Mouse (Mus musculus) left cerebral cortex, postnatal 25 days (tissue): ENCODE measurements around the gene Eef1g. TPM values are rescaled to one million over a fixed set of nuclear protein-coding genes. Genes with fewer than 3 reads are reported as not detected.

Experiments
- DNase-seq, 2 experiments: peaks; one replicate each; pipeline ENCODE4 v3.0.0; 2022; ENCODE audit warnings: low spot score in 2 of 2, mixed read lengths in 1 of 2
- intact Hi-C: fragments of 180-260 bp; cut with DNase I; formaldehyde crosslinking; loops from one replicate; pipeline ENCODE4 v1.15.1; 2025
- total RNA-seq, 2 experiments: library from RNA; stranded (reverse); gene quantifications; 2 replicates each; pipeline ENCODE4 v1.2.3; 2021

Gene Eef1g
- total RNA-seq, 2 experiments from 2014 or later: 203 to 212 TPM

DNA sequence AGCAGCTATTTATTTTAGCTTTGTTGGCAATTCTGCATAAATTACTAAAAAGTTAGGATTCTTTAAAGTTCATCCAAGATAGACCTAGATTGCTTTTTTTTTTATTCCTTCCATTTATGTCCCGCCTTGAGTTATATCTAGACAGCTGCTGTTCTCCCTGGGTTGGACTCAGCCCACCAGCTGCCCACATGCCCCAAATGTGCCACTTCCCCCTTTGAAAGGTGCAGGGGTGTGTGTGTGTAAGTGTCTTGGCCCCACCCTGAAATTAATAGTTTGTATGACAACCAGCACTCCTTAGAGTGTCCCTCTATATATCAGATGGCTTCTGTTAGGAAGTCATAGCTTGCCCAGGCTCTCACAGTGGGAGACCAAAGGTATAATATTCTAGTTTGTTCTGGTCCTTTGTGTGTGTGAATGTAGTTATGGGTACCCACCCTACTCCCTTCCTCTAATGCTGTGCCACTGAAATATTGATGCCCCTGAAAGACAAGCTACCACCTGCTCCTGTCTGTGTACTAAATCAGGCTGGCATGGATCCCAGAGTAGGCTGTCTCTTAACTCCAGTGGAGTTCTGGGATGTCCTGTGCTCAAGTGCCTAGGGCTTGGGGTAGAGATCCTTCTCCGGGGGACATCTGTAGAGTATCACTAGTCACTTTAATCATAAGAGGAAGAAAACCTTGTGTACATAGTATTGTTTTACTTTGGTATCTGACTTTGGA, 14.8 kb downstream of the Eef1g start:
- intact Hi-C loops: no loop called here
- no peak for DNase-seq

DNA sequence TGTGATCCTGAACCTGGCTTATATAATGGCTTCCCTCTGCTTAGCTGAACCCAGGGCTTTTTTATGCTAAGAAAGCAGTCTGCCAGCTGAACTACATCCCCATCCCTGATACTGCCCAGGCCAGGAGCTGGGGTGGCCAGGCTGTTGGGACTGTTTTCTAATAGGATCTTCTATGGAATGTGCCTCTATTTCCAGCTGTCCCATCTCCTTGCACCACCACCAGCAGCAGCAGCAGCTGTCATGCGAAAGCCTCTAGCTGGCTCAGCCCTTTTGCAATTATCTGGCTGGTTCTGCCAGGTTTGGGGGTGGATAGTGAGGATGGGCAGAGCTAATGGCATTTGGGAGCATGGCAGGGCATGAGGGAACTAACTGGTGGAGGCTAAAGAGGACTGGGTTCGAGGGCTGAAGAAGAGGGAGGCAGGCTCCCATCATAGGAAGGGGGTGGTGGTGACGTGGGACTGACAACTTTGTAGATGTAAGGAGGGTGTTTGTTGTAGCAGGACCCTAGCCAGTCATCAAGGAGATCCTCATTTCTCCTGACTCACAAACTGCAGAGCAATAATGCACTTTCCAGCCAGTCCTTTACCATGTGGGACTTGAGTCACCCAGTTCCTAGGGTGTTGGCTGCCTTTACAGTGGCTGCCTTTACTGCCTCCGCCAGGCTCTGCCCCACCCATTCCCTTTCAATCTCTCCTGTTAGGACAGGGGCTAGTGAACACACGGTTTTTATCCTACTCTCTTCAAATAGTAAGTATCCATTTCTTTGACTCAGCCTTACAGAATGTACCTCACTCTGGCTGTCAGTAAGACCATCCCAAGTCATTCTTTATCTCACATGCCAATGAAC, 15.7 kb downstream of the Eef1g start:
- intact Hi-C loops: no loop called here

DNA sequence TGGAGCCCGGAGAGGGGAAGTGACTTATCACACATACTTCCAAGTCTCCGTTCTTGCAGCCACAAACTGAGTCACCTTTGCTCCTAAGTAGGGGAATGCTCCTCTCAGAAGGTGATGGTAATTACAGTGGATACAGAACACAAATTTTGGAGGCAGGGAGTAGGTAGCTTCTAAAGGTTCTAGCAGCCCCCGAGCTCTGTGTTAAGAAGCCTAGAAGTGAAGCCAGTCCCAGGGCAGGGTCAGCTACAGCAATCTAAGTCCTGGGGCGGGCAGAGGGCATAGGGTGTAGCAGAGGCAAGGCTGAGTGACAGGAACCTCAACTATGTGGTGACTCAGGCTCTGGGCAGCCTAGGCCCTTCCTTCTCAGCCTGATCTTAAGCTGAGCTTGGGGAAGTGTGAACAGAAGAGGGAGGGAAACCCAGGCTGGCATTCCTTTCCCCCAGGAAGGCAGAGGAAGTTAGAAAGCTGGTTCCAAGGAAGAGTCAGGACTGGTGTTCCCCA, 16.4 kb downstream of the Eef1g start:
- intact Hi-C loops: no loop called here
- no peak for DNase-seq

More for the DNA sequence above, 15.7 kb downstream of the Eef1g start:
- DNase-seq: no peak

DNA sequence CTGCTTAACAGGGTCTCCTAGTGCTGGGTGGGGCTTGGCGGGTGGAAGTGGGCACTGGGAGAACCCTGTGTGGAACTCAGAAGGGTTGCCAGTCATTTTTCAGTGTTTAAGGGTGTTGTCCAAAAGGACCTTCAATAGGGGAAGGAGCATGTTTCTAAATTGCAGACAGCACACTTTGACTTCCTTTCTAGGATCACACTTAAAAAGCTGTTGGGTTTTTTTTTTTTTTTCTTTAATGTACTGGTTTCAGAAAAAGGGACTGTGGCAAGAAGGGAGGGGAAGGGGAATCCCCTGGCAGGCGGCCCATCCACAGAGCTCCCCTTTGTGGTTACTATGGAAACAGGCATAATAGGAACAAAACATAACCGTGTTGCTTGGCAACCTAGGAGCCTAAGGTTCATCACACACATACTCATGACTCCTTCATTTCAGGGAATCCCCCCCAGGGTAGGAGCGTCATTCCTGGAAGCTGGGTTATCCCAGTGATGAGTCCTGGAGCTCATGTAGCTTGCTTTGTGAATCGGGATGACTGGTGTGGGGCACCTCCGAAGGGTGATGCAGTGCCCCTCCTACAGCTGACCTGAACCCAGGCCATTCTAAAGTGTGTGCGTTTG, 17.5 kb downstream of the Eef1g start:
- DNase-seq: peak; percentile 42 to 45
- intact Hi-C loops: no loop called here

DNA sequence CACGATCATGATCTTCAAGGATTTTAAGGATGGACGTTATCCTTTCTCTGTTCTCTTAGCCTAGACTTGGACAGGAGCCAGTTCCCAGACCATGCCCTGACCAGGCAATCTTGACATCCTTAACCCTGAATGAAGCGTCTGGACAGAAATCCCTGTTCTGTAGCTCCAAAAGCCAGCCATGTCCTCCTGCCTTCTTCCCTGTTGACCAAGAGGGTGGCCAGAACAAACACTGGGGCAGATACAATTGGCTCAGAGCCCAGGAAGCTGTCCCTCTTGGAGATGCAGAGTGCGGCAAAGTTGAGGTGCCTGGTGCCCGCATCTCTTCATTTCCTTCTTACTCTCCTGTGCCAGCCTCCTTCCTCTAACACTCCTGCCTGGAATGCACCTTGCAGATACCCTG, 19.1 kb downstream of the Eef1g start:
- DNase-seq: no peak
- intact Hi-C loops: no loop called here

DNA sequence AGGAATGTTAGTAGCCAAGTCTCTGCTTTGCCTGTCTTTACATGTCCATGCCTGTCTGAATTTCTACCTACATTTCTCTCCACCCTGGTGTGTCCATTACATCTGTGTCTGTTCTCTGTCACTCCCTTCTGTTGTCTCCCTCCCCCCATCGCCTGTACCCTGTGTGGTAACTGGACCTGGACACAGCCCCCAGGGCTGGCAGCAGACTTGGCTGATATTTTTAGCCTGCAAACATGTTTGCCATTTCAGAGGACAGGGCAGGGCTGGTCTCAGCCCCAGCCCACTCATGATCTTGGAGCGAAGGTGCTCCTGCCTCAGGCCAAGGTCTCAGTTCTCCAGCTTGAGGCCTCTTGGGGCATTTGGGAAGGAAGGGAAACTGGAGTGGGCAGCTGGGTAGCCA, 21.0 kb downstream of the Eef1g start:
- intact Hi-C loops: no loop called here
- DNase-seq: no peak

DNA sequence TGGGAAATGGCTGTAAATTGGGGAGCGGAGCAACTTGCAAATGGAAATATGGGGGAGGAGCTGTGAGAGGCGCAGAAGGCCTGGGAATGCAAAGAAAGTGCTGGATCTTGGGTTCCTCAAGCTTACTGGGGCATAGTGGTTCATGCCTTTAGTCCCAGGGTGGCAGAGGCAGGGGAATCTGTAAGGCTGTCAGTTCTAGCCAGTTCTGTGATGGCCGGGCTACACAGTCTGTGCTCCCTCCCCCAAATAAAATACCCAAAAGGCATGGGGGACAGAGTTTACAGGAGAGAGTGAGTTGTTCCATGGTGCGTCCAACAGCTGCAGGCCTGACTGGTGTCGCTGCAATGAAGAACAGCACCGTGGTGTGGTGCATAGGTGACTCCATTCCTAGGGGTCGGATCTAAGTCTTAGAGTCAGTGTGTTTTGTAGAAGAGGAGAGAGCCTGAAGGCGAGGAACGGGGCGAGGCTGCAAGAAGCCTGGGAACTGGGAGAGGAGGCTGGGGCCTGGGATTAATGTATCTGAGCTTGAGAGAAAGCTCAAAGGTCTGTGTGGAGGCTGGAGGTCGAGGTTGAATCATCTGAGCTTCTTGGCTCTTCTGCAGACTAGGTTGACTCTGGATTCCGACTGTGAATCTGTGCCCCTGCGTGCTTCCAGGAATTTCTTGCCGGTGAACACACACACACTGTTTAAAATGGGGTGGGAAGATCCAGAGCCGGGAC, 21.7 kb downstream of the Eef1g start:
- intact Hi-C loops: no loop called here

DNA sequence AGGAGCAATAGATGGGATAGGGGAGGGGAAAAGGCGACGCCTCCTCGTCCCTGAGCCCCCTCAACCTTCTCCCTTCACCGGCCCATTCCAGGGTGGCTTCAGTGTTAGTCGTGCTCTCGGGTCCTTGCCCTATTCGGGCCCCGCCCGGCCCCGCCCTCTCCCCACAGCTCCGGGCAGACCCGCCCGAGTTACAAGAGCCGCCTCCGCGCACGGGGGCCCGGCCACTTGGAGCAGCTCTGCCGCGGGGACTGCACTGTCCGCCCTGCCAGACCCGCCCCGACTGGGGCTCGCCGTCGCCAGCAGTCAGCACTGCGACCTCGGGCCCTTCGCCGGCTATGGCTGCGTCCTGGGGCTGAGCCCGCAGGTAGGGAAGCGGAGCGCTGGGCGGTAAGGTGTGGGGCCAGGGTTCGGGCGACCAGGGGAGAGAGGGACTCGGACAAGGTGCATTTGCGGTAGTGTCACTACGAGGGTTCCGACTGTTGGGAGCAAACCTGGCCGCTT, 22.3 kb downstream of the Eef1g start, which contains the start of gene Ahnak:
Gene Ahnak, plus strand, starts transcription at position 219 of the 501 bp plus-strand sequence.
- no peak for DNase-seq
- intact Hi-C loops: no loop called here

More for the DNA sequence above, 21.7 kb downstream of the Eef1g start:
- no peak for DNase-seq

DNA sequence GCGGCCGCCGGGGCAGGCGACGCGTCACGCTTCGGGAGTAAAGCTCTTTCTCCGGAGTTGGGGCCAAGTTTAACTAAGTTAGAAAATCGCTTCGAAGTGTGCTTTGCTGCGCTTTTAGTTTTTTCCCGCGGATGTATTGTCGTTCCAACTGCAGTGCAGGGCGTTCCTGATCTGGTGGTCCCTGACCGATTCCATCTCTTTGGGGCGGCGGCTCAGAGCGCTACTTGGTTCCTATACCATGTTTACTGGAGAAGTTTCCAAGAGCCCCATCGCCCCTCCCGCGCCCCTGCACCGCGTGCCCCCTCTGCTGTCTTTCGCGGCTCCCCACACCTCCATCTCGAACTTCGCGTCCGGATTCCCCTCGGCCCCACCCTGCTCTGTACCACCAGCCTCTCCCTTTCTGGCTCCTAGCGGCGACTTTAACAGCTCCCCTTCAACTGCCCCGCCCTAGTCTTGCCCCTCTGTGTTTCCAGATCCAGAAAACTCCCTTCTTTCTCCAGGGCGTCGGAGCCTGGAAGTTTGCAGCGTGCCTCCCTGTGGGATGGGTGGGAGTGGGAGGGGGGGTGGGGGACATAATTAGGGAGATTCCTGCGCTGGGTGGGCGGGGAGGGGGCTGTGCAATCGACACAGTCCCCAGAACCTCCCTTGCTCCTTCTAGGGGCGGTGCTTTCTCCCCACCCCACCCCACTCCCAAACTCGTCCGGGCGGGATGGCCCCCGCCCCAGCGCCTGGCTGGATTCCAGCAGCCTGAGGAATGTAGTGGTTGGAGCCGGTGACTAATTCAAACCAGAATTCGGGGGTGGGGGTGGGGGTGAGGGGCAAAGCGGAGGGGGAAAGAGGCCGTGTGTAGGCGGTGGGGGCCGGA, 23.0 kb downstream of the Eef1g start:
- DNase-seq: no peak
- intact Hi-C loops: loop anchor here (5.0 kb wide), 1 partner anchor 123 kb away; no protein-coding TSS in a partner anchor

DNA sequence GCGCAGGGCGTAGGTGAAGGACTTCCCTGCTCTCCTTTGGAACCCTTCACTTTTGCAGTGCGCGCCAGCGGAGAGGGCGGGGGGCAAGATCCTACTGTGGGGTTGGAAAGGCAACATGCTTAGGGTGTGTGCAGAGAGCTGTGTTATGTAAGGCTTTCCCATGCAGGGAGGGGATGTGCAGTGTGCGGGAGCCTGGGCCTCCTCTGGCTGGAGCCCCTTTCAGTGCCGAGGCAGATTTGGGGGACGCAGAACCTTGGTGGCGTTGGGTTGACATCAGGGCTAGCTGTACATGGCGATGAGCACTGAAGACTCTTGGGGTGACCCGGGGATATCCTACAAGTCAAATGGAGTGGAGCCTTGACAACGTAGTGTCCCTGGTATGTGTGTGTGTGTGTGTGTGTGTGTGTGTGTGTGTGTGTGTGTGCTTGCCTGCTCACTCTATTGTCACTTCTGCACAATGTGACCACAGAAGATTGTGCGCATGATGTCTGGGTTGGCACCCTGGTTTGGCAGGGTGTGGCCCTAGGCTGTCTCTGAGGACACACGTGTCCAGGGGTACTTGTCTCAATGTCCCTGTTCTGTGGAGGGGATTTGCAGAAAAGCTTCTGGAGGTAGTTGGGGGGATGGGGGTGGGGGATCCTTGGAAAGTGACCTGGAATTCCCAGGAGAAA, 23.7 kb downstream of the Eef1g start:
- DNase-seq: peak in 1 of 2 experiments; percentile 36
- intact Hi-C loops: loop anchor here (5.0 kb wide), 1 partner anchor 122 kb away; no protein-coding TSS in a partner anchor

DNA sequence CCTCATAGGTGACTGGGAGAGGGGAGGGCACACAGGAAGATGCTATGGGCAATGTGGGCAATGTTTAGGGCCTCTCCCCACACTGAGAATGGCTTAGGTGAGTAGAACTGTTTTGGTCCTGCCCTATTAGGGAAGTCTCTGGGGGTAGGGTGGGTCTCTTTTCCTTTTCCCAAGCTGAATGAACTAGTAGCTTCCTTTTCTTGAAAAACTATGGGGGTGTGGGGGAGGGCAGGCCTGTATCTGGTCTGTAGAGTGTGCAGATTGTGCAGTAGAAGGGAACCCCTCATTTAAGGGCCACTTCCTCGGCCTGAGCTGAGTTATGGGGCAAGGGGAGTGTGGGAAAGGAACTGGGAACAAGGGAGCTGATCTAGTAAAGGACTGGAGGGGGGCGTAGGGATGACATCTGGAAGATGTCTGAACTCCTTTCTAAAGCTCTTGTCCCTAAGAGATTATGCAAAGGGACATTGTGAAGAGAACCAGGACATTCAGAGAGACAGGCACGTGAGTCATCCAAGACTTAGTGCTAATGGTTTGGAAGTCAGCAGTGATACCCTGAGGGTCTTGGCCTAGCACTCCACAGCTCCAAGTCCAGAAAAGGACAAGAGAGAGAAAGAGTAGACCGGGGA, 24.5 kb downstream of the Eef1g start:
- intact Hi-C loops: loop anchor here (5.0 kb wide), 1 partner anchor 121 kb away; no protein-coding TSS in a partner anchor
- DNase-seq: no peak

DNA sequence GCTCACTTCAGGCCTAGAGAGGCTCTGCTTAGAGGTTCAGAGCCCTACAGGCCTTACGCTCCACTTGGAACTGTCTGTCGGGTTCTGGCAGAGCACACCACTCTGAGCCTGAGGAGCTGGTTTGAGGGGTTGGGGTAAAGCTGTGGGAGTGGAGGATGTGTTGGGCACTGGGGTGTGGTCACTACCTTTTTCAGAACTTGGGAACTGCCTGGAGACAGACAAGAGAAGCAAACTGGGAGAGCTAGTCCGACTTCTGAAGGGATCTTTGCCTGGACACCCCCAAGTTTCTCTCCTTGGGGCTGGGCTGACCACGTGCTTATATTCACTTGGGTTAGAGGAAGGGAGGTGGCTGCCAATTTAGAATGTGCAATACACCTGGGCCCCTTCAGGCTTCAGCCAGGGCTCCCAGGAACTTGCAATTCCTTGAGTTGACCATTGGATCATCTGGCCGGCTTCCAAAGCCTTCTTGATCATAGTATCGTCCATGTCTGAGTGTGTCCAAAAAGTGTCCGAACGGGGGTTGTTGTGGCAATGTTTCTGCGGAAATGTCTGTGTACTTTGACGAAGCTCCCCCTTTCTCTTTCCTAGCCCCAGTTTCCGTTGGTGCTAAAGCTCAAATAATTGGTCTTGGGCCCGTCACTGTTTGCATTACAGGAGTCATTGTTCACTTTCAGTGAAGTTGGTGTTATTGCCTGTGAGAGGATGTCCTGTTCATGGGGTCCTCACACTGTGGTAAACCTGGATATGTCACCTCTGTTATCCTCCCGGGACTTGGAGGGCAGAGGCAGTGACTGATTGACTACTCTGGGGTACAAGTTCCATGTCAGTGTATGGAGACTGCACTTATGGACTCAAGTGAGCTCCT, 25.3 kb downstream of the Eef1g start:
- DNase-seq: no peak
- intact Hi-C loops: loop anchor here (5.0 kb wide), 1 partner anchor 120 kb away; no protein-coding TSS in a partner anchor

DNA sequence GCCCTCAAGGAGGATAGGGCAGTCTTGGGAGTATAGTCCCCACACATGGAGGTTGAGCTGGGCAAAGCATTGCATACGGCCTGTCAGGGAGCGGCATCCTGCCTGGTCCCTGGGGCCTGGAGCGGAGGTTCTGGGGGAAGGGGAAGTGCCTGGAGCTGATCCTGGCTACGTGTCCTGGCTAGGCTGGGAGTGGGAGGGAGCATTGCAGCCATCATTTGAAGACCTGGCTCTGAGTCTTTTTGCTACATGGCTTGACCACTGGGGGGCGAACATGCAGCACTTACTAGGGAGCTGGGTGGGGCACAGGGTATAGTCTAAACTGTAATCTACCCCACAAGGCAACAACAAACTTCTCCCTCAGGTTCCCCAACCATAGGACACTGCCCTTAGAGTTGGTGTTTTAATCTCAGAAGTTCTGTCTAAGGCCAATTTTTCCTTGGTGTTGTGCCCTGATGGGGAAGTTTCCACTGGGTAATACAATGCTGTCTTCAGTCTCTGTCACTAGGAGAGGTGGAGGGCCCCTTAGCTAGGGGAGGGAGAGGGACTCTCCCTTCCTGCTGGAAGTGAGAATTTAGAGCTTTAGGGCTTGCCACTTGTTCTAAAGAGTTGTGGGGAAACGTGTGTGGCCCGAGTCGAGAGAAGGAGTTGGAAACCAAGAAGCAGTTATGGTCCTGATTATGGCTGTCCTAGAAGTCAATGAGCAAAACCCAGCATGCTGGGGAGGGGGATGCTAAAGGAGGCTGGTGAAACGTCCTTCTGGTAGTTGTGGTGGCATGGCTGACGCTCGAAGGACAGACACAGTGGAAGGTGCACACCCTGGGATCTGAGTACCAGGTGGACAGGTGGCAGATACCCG, 26.2 kb downstream of the Eef1g start:
- intact Hi-C loops: loop anchor here (1.0 to 5.0 kb wide), 2 partner anchors 89 to 119 kb away; no protein-coding TSS in a partner anchor
- peak; percentile 72 to 73 for DNase-seq

DNA sequence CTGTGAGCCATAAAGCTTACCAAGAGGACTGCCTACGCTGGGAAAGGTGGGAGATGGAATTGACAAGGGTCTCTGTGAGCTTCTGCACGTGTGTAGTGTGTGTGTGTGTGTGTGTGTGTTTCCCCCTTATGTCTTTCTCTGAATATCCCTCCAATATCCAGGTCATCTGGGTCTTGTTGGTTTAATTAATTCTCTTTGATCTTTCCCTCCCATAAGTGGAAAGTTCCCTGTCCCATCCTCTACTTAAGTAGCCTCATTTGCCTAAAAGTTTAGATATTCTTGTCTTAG, 26.7 kb downstream of the Eef1g start:
- intact Hi-C loops: loop anchor here (1.0 to 5.0 kb wide), 2 partner anchors 89 to 119 kb away; no protein-coding TSS in a partner anchor
- no peak for DNase-seq

DNA sequence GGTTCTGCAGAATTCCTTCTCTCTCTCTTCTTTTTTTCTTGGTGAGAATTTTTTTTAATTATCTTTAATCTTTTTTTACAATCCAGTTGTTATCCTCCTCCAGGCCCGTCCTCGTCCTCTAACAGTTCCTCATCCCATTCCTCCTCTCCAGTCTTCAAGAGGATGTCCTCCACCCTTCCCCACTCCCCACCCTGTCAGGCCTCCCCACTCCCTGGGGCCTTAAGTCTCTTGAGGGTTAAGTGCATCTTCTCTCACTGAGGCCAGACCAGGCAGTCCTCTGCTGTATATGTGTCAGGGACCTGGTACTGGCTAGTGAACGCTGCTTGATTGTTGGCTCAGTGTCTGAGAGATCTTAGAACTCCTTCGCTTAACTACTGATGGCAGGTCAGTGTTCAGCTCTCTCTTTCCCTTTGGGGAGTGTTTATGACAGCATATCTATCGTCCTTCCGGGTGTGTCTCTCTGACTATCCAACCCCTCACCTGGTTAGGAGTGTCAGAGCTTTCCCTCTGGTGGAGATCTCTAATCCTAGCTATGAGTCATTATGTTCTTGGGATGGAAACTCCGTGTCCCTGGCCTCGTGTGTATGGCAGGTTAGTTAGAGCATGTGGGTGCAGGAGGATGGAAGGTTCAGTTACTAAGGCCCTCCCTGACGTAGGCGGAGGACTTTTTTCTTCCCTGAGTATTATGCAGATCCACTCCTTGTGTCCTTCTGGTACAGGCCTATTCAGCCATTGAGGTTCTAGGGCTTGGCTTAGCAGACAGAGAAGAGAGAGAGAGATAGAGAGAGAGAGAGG, 28.2 kb downstream of the Eef1g start:
- DNase-seq: no peak
- intact Hi-C loops: loop anchor here (5.0 kb wide), 1 partner anchor 117 kb away; no protein-coding TSS in a partner anchor
